Mouse (Mus musculus): Measurements from ENCODE around the gene Gnptab. TPM values are rescaled to one million over a fixed set of nuclear protein-coding genes. Genes with fewer than 3 reads are reported as not detected.

Gnptab gene
- polyA plus RNA-seq, 1 experiment = 12.8 TPM

DNA sequence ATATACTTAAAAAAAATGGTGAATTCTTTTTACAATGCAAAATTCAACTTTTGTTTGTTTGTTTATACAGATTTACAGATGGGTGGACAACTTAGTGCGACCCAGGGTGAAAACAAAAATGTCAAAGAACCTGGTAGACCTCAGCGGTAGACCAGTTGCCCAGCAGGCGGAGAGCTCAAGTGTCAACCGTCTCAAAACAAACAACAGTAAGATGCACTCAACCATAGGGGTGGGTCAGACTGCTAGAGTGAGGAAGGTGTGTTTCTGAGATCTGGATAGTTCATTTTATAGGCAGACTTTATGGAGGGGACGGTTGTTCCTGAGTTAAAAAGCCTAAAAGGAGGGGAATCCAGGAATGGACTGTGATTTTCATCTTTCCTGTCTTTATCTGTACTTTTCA, 109.7 kb downstream of the Gnptab start:
- WGBS = 59% methylated on average over 5 of the region's 5 CpGs
- no peak for DNase-seq
- no peak overlapping the region for H3K4me3 ChIP-seq (ENCODE audit: insufficient read depth, low read depth, low read length)
- peaks cover 9% of the 10 kb centered on the region; the same call in 1 of the 2 replicates for H3K36me3 ChIP-seq (ENCODE audit: control insufficient read depth, insufficient read depth, low read length)
- H3K27me3 ChIP-seq (replicated peaks; ENCODE audit: control insufficient read depth, insufficient read depth, low read length) = no peaks in the 10 kb centered on the region
- peaks cover 13% of the 10 kb centered on the region; the same call in 1 of the 2 replicates for H3K4me1 ChIP-seq (ENCODE audit: control insufficient read depth, insufficient read depth, low read length)
- no peak overlapping the region for H3K27ac ChIP-seq (ENCODE audit: insufficient read depth, low read depth, low read length)
- TF ChIP-seq POLR2A (IDR thresholded peaks at IDR 0.05; ENCODE audit: low read depth, low read length) = no peak
- TF ChIP-seq CTCF (conservative IDR thresholded peaks at IDR 0.05; ENCODE audit: insufficient read depth, insufficient read length, low read depth, low read length) = no peak

DNA sequence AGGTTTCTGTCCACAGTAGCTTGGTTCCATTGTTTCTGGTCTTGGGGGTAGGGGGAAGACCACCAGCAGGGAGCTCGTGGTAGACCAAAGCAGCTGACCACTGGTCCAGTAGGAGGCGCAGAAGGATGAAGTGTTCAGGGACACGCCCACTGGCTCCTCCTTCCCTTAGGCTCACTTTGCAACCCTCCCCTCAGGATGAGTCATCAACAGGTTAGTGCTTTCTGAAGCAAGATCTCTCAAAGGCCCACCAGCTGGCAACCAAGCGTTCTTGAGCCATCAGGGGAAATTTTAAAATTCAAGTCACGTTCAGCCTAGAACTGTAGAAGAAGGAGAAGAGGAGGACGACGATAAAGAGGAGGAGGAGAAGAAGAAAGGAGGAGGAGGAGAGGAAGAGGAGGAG, 112.7 kb downstream of the Gnptab start:
- H3K27ac ChIP-seq (ENCODE audit: insufficient read depth, low read depth, low read length) = no peak overlapping the region
- no peaks in the 10 kb centered on the region for H3K27me3 ChIP-seq (replicated peaks; ENCODE audit: control insufficient read depth, insufficient read depth, low read length)
- TF ChIP-seq POLR2A (IDR thresholded peaks at IDR 0.05; ENCODE audit: low read depth, low read length) (no peak), CTCF (conservative IDR thresholded peaks at IDR 0.05; ENCODE audit: insufficient read depth, insufficient read length, low read depth, low read length) (no peak)
- H3K4me3 ChIP-seq (ENCODE audit: insufficient read depth, low read depth, low read length) = no peak overlapping the region
- peaks cover 3% of the 10 kb centered on the region; the same call in 1 of the 2 replicates for H3K36me3 ChIP-seq (ENCODE audit: control insufficient read depth, insufficient read depth, low read length)
- WGBS = 51% methylated on average over 7 of the region's 7 CpGs
- peaks cover 29% of the 10 kb centered on the region; the same call in 1 of the 2 replicates for H3K4me1 ChIP-seq (ENCODE audit: control insufficient read depth, insufficient read depth, low read length)
- DNase-seq = peak; percentile 52

GRCm38 (mm10) chr10:88492658-88493057, 113.7 kb downstream of the Gnptab start:
- H3K4me3 ChIP-seq (ENCODE audit: insufficient read depth, low read depth, low read length) = no peak overlapping the region
- 46% methylated on average over 8 of the region's 8 CpGs for WGBS
- no peaks in the 10 kb centered on the region for H3K27me3 ChIP-seq (replicated peaks; ENCODE audit: control insufficient read depth, insufficient read depth, low read length)
- TF ChIP-seq POLR2A (IDR thresholded peaks at IDR 0.05; ENCODE audit: low read depth, low read length) (no peak), CTCF (conservative IDR thresholded peaks at IDR 0.05; ENCODE audit: insufficient read depth, insufficient read length, low read depth, low read length) (no peak)
- H3K36me3 ChIP-seq (ENCODE audit: control insufficient read depth, insufficient read depth, low read length) = peaks cover 3% of the 10 kb centered on the region; the same call in 1 of the 2 replicates
- H3K27ac ChIP-seq (ENCODE audit: insufficient read depth, low read depth, low read length) = 0 out of 2 replicates have a peak overlapping the region, but pooled peaks have one; percentile 14
- no peak for DNase-seq
- peaks cover 32% of the 10 kb centered on the region; the same call in 1 of the 2 replicates for H3K4me1 ChIP-seq (ENCODE audit: control insufficient read depth, insufficient read depth, low read length)

DNA sequence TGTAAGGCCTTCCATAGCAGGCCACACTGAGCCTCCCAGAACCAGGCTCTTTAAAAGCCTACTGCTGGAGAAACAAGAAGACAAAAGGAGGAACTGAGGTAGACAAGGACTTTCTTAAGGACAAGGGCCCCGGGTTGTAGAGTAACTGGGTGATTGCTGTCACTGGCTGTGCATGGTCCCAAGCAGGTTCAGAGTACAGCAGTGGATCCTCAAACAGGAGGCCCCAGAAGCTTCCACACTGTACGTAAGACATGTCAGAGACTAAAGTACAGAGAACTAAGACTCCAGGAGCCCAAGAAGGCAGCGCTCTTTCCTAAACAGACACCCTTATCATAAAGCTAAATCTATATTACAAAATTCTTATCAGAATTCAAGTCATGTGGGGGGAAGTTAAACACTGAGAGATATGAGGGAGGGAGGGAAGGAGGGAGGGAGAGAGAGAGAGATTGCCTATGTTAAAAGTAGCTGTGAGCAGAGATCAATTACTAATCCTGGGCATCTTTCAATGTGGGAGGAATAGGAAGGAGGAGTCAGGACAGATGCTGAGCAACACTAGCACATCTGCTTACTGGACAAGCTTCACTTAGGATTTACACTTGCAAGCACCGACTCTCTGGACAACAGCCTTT, 116.1 kb downstream of the Gnptab start:
- H3K27ac ChIP-seq (ENCODE audit: insufficient read depth, low read depth, low read length) = no peak overlapping the region
- peak; percentile 58 for DNase-seq
- no peak overlapping the region for H3K4me3 ChIP-seq (ENCODE audit: insufficient read depth, low read depth, low read length)
- H3K36me3 ChIP-seq (ENCODE audit: control insufficient read depth, insufficient read depth, low read length) = peaks cover 4% of the 10 kb centered on the region; the same call in 1 of the 2 replicates
- no peaks in the 10 kb centered on the region for H3K27me3 ChIP-seq (replicated peaks; ENCODE audit: control insufficient read depth, insufficient read depth, low read length)
- TF ChIP-seq CTCF (conservative IDR thresholded peaks at IDR 0.05; ENCODE audit: insufficient read depth, insufficient read length, low read depth, low read length) (no peak), POLR2A (IDR thresholded peaks at IDR 0.05; ENCODE audit: low read depth, low read length) (no peak)
- peaks cover 32% of the 10 kb centered on the region; the same call in 1 of the 2 replicates for H3K4me1 ChIP-seq (ENCODE audit: control insufficient read depth, insufficient read depth, low read length)
- 48% methylated on average over 4 of the region's 4 CpGs for WGBS

Other genes starting within 250 kb of the Gnptab start
- 0.06 and 0.16 TPM in 2 replicates for gene Parpbp, start 232.2 kb upstream of the Gnptab start, polyA plus RNA-seq (2012; rRNA removed)
- 4.8 and 7.1 TPM in 2 replicates for gene Nup37, start 232.1 kb upstream of the Gnptab start, polyA plus RNA-seq (2012; rRNA removed)
- gene Washc3, start 178.0 kb upstream of the Gnptab start, polyA plus RNA-seq (2012; rRNA removed) = 23.6 and 25.4 TPM in 2 replicates
- 16.4 and 18.5 TPM in 2 replicates for gene Dram1, start 52 bp upstream of the Gnptab start, polyA plus RNA-seq (2012; rRNA removed)
- not detected in 2 replicates for gene Sycp3, start 80.4 kb downstream of the Gnptab start, polyA plus RNA-seq (2012; rRNA removed)
- 524 and 550 TPM in 2 replicates for gene Chpt1, start 124.9 kb downstream of the Gnptab start, polyA plus RNA-seq (2012; rRNA removed)
- 7.8 TPM in 1 of 2 replicates, not detected in the other for gene Mybpc1, start 226.0 kb downstream of the Gnptab start, polyA plus RNA-seq (2012; rRNA removed)